Mouse (Mus musculus) frontal cortex, postnatal 14 days (tissue): ENCODE results near the gene Mcl1.
A peak's percentile ranks its signal among the peaks of the same experiment; 100 is the strongest.
"Not testable (repeated sequence)": the region's sequence is repeated elsewhere in the genome, so short reads cannot be mapped to it uniquely, and the experiment has no call there.

Experiments used
- DNase-seq, 2 experiments: peaks; one replicate each; pipeline ENCODE4 v3.0.0; 2022; ENCODE audit warnings: low spot score in 2 of 2

Gene Mcl1

GRCm38 (mm10) chr3:95685301-95685700 is 26.7 kb downstream of the Mcl1 start:
- DNase-seq: no peak

DNA sequence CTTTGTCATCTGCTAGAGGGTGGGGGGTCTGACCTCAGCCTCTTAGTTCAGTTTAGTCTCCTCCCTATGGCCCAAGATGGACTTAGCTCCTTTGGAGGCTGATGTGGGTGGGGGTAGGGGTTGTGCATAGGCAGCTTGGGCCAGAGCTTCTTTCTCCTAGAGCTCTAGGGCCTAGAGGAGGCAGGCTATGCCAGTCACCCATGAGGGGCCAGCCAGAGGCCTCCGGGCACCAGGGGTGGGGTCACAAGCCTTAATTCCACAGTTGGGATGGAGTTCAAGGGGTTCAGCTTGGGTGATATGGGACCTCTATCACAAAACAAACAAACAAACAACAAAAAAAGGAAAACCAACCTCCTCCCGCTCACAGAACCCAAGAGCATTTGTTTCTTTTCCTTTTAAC is 27.1 kb downstream of the Mcl1 start:
- no peak for DNase-seq

- DNase-seq: no peak
Observed at GRCm38 (mm10) chr3:95686492-95687167, 28.0 kb downstream of the Mcl1 start.

DNA sequence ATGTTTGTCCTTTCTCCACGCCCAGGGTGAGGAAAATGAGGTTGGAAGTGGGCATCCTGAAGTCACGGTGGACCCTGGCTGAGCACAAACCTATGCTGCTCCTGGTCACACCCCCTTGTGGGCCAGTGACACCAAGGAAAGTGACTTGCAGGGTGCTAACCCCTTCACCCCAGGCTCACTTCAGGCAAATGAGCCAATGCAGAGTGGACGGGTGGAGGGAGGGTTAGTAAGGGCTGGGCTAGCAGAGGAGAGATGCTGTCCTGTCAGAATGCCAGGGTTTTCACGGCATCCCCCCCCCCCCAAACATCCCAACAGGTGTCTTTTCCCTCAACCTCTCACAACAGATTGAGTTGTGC is 28.6 kb downstream of the Mcl1 start:
- DNase-seq: no peak

- no peak for DNase-seq
Observed at GRCm38 (mm10) chr3:95687524-95688421, 29.2 kb downstream of the Mcl1 start, which contains the start of gene Adamtsl4. Gene Adamtsl4, minus strand, starts transcription at chr3:95687917.

GRCm38 (mm10) chr3:95689171-95689915 is 30.8 kb downstream of the Mcl1 start:
- no peak for DNase-seq

- no peak for DNase-seq
Observed at GRCm38 (mm10) chr3:95689940-95690339, 31.4 kb downstream of the Mcl1 start.

GRCm38 (mm10) chr3:95690552-95690951 is 32.0 kb downstream of the Mcl1 start:
- not testable (repeated sequence) for DNase-seq

- no peak for DNase-seq
Observed at GRCm38 (mm10) chr3:95692677-95693076, 34.1 kb downstream of the Mcl1 start.

DNA sequence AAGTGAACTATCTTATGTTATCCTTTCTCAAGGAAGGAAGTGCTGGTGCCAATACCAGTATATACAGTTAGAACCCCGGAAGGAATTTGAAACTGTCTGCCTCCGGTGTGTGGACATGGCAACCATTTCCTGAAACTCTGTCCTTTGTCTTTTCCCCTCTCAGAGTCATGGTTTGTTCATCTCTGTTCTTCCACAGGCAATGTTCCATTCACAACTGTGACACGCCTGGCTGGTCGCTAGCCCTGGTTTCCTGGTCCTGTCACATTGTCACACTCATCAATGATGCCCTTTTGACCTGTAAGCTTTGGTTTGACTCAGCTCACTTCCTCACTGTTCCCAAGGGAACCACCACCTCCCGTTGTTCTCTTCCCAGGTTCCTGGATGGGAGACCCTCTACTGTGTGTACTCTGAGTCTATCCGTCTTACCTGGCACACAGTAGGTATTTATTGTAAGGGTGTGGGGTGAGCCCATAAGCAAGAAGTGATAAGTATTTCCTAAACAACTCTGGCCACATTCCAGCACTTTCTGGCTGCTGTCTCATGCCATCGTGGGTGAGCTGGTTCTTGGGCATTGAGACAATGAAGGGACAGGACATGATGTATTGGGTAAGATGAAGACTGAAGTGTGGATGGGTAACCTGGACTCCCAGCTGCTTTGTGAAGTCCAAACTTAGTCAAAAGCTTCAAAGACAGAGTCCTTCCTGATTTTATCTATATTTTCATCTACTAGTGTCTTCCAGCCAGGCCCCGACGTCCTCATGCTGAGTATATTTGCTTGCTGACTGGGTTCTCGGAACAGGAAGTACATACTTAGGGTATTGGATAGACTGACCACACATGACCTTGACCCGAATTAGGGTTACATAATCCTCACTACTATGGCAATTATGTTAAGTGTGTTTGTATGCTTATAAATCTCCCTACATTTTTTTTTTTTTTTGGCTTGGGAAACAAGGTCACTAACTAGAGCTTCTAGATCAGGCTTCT is 35.5 kb downstream of the Mcl1 start:
- no peak for DNase-seq

DNA sequence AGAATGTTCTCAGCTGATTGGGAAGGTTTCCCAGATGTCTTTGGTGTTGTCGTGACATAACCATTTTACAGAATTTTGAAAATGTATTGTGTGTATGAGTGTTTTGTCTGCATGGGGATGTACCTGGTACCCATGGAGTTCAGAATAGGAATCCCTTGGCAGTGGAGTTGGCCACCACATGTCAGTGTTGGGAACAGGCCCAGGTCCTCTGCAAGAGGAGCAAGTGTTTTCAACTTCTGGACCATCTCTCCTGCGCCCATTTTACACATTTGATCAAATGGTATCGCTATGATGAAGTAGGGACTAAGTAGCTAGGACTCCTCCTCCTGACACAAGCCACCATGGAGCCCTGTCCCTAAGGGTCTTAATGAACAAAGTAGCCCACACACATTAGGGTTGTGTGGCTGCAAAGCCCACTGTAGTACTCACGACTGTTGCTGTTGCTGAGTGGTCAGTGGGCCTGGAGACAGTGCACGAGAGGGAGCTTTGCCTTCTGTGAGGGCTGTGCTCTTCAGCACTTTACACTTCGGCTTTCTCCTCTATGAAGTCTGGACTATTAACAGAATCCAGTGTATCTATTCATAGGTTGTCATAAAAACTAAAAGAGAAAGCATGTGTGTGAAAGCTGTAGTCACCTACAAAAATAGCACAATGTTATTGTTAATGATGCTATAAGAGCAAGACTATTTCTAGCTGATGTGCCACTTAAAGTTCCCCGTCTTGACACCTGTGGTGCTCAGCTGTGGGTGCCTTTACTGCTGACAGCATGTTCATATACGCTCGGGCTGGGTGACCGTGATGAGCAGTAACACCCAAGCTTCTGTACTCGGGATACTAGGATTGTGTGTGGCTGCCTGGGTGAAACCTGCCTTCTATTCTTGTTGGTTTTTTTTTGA is 36.5 kb downstream of the Mcl1 start:
- no peak for DNase-seq

GRCm38 (mm10) chr3:95695796-95696195 is 37.2 kb downstream of the Mcl1 start:
- no peak for DNase-seq

DNA sequence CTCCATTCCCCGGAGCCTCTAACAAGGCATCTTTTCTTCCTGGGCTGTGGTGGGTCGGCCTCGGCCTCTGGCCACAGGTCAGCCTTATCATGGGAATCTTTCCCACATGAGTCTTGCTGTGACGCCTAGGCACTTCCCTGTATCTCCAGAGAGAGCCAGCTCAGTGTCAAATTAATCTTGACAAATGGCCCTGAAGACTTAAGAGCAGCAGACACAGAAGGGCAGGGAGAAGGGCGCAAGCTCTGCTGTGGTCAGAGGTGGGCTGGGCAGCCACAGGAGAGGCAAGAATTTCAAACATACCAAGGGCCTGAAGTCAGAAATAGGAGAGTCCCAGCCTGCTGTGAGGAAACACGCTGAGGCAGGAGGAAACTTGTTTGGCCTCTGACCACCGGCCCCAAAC is 37.8 kb downstream of the Mcl1 start:
- DNase-seq: no peak

DNA sequence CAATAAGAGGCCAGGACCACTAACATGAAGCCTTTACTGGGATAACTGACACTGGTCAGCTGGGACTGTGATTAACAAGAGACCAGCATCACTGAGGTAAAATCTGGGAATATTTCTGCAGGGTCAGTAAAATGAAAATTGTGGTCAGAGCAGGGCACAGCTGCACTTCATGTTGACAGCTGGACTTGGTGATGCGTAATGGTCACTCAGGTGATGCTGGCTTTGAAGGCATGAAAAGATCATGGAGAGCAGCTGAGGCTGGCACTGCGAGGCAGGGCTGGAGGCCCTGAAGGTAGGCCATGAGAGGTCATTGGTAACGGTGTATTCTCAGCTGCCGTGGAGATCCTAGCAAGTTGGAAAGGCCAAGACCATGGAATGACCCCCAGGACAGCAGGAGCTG is 39.7 kb downstream of the Mcl1 start:
- DNase-seq: no peak

DNA sequence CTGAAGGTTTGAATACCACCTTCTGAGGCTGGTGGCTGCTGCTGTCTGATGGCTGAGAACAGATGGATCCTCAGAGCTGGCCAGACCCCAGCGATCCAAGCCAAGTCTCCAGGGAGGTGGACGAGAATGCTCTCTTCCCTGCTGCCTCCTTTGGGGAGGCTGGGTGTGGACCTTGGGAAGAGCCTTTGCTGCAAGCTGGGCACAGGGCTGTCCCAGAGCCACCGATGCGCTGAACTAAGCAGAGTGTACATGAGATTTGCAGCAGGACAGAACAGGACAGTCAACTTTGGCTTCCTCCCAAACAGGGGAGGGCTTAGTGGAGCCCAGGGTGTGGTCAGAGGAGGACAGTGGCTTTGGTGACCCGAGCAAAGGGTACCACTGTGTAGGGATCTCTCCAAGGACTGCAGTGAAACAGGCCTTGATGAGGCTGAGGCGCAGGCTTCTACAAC is 41.7 kb downstream of the Mcl1 start:
- no peak for DNase-seq

- DNase-seq: no peak
Observed at GRCm38 (mm10) chr3:95701085-95701484, 42.5 kb downstream of the Mcl1 start.

DNA sequence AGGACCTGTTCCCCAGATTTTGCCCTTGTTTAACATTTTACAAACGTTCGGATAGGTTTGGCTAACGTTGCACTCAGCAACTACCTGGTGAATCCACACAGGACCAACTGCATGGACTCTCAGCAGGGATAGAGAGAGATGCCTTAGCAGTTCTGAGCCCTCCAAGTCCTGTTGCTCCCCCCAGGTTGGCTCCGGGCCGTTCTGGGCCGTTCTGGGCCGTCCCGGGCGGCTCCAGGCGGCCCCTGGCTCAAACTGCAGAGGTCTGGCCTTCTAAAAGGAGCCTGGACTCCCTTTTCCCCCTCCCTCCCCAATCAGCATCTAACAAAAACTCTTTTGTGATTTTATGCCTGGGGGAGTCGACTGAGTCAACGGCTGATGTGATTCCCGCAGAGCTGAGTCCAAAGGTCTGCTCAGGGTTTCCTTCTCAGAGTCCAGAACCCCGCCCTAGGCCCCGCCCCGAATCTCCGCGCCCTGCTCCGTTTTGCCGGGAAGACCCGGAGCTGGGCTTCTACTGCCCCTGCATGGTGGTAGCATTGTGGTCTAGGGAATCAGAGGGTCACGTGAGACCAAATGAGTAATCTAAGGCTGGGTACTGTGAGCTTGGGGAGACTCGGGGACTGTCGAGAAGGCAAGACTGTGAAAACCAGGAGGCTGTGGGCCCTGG is 43.4 kb downstream of the Mcl1 start:
- peak in 1 of 2 experiments; percentile 18 for DNase-seq

DNA sequence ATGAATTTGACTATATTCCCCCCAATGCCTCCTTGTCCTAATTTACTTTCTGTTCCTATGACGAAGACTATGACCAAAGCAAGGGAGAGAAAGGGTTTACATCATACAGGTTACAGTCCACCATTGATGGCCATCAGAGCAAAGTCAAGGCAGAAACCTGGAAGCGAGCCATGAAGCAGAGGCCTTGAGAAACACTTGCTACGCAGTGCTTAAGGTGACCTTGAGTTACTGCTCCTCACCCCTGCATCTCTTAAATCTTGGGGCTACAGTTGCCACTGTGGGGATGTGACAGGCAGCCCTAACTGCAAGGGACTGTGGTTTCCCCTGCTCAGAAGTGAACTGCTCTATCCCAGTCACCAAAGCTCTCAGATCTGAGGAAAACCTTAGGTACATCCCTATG is 44.7 kb downstream of the Mcl1 start:
- DNase-seq: no peak

- no peak for DNase-seq
Observed at GRCm38 (mm10) chr3:95704612-95705011, 46.0 kb downstream of the Mcl1 start.

GRCm38 (mm10) chr3:95706273-95706672 is 47.7 kb downstream of the Mcl1 start:
- no peak for DNase-seq
